Mouse (Mus musculus): Measurements from ENCODE around the gene Rps6ka1. TPM values are rescaled to one million over a fixed set of nuclear protein-coding genes. Genes with fewer than 3 reads are reported as not detected.

Gene Rps6ka1
- polyA plus RNA-seq, 1 experiment: 1.7 TPM

GRCm38 (mm10) chr4:133881399-133881798 lies 6.2 kb downstream of the Rps6ka1 start:
- H3K4me3 ChIP-seq: no peak overlapping the region
- H3ac ChIP-seq (ENCODE audit: control insufficient read depth, insufficient read length): no peak overlapping the region
- TF ChIP-seq MYOD1 (IDR thresholded peaks at IDR 0.05; ENCODE audit: control insufficient read depth in 1 of 3, insufficient read length in 2 of 3, low read depth in 2 of 3) (peak in 2 of 3 experiments; percentile 8 to 44), E2F4 (IDR thresholded peaks at IDR 0.05; ENCODE audit: insufficient read depth) (no peak), POLR2AphosphoS2 (IDR thresholded peaks at IDR 0.05; ENCODE audit: insufficient read length, low read depth) (no peak), TCF12 (IDR thresholded peaks at IDR 0.05; ENCODE audit: insufficient read depth, poor library complexity, severe bottlenecking) (no peak), MAX (IDR thresholded peaks at IDR 0.05; ENCODE audit: low read depth) (no peak), USF1 (IDR thresholded peaks at IDR 0.05; ENCODE audit: low read depth) (no peak)
- peaks cover 1% of the 10 kb centered on the region for H3K27me3 ChIP-seq (ENCODE audit: control insufficient read depth, insufficient read depth, insufficient read length)
- H3K4me2 ChIP-seq (ENCODE audit: low read depth): no peak overlapping the region
- H3K36me3 ChIP-seq (ENCODE audit: control insufficient read depth, insufficient read depth): no peaks in the 10 kb centered on the region
- H3K79me2 ChIP-seq (ENCODE audit: control insufficient read depth, insufficient read depth): no peaks in the 10 kb centered on the region

- no peaks in the 10 kb centered on the region for H3K79me2 ChIP-seq (ENCODE audit: control insufficient read depth, insufficient read depth)
- H3ac ChIP-seq (ENCODE audit: control insufficient read depth, insufficient read length): no peak overlapping the region
- H3K4me3 ChIP-seq: no peak overlapping the region
- no peak overlapping the region for H3K4me2 ChIP-seq (ENCODE audit: low read depth)
- no peaks in the 10 kb centered on the region for H3K36me3 ChIP-seq (ENCODE audit: control insufficient read depth, insufficient read depth)
- TF ChIP-seq USF1 (IDR thresholded peaks at IDR 0.05; ENCODE audit: low read depth): no peak
- TF ChIP-seq REST (IDR thresholded peaks at IDR 0.05; ENCODE audit: insufficient read depth, insufficient read length): no peak
- TF ChIP-seq TCF3 (IDR thresholded peaks at IDR 0.05; ENCODE audit: insufficient read length, low read depth): no peak
- no peak for TF ChIP-seq E2F4 (IDR thresholded peaks at IDR 0.05; ENCODE audit: insufficient read depth)
- no peak for TF ChIP-seq TCF12 (IDR thresholded peaks at IDR 0.05; ENCODE audit: insufficient read depth, poor library complexity, severe bottlenecking)
- TF ChIP-seq POLR2AphosphoS2 (IDR thresholded peaks at IDR 0.05; ENCODE audit: insufficient read length, low read depth): no peak
- no peak for TF ChIP-seq CEBPB (IDR thresholded peaks at IDR 0.05; ENCODE audit: insufficient read depth, poor library complexity, severe bottlenecking)
- TF ChIP-seq SRF (IDR thresholded peaks at IDR 0.05; ENCODE audit: control insufficient read depth, insufficient read length, low read depth): no peak
- H3K27me3 ChIP-seq (ENCODE audit: control insufficient read depth, insufficient read depth, insufficient read length): peaks cover 14% of the 10 kb centered on the region
Measured at GRCm38 (mm10) chr4:133879145-133879902, 8.3 kb downstream of the Rps6ka1 start.

GRCm38 (mm10) chr4:133877850-133878755 lies 9.5 kb downstream of the Rps6ka1 start:
- Histone ChIP-seq H3K79me2 (ENCODE audit: control insufficient read depth, insufficient read depth) (no peaks in the 10 kb centered on the region), H3K27me3 (ENCODE audit: control insufficient read depth, insufficient read depth, insufficient read length) (peaks cover 18% of the 10 kb centered on the region), H3K36me3 (ENCODE audit: control insufficient read depth, insufficient read depth) (no peaks in the 10 kb centered on the region), H3ac (ENCODE audit: control insufficient read depth, insufficient read length) (no peak overlapping the region), H3K4me3 (no peak overlapping the region), H3K4me2 (ENCODE audit: low read depth) (no peak overlapping the region)
- no peak for TF ChIP-seq POLR2A (IDR thresholded peaks at IDR 0.05; ENCODE audit: insufficient read length, low read depth)
- TF ChIP-seq MYOD1 (IDR thresholded peaks at IDR 0.05; ENCODE audit: control insufficient read depth in 1 of 3, insufficient read length in 2 of 3, low read depth in 2 of 3): no peak
- no peak for TF ChIP-seq E2F4 (IDR thresholded peaks at IDR 0.05; ENCODE audit: insufficient read depth)
- no peak for TF ChIP-seq MYOG (IDR thresholded peaks at IDR 0.05; ENCODE audit: control insufficient read depth in 1 of 3, insufficient read depth in 1 of 3, insufficient read length in 2 of 3, low read depth in 2 of 3)
- no peak for TF ChIP-seq SRF (IDR thresholded peaks at IDR 0.05; ENCODE audit: control insufficient read depth, insufficient read length, low read depth)
- no peak for TF ChIP-seq REST (IDR thresholded peaks at IDR 0.05; ENCODE audit: insufficient read depth, insufficient read length)

- no peak overlapping the region for H3K4me2 ChIP-seq (ENCODE audit: low read depth)
- H3ac ChIP-seq (ENCODE audit: control insufficient read depth, insufficient read length): no peak overlapping the region
- TF ChIP-seq POLR2AphosphoS2 (IDR thresholded peaks at IDR 0.05; ENCODE audit: insufficient read length, low read depth) (no peak), E2F4 (IDR thresholded peaks at IDR 0.05; ENCODE audit: insufficient read depth) (no peak), MAX (IDR thresholded peaks at IDR 0.05; ENCODE audit: low read depth) (no peak)
- H3K4me3 ChIP-seq: no peak overlapping the region
- H3K36me3 ChIP-seq (ENCODE audit: control insufficient read depth, insufficient read depth): no peaks in the 10 kb centered on the region
- peaks cover 18% of the 10 kb centered on the region for H3K27me3 ChIP-seq (ENCODE audit: control insufficient read depth, insufficient read depth, insufficient read length)
- no peaks in the 10 kb centered on the region for H3K79me2 ChIP-seq (ENCODE audit: control insufficient read depth, insufficient read depth)
Measured at GRCm38 (mm10) chr4:133874865-133875517, 12.6 kb downstream of the Rps6ka1 start.
